Mouse (Mus musculus) embryo, embryonic 11 days (tissue): ENCODE measurements around the gene Map2k1.
"Not testable (repeated sequence)": the region's sequence is repeated elsewhere in the genome, so short reads cannot be mapped to it uniquely, and the experiment has no call there.

ENCODE experiments used
- DNase-seq: peaks from one replicate; pipeline ENCODE4 v3.0.0-alpha.2; 2015

The Map2k1 gene

GRCm38 (mm10) chr9:64253021-64253904 is at the start of gene Map2k1:
TSS of gene Map2k1 (minus strand) at chr9:64253631.
- peak; percentile 100 for DNase-seq

- DNase-seq = not testable (repeated sequence)
Measured at GRCm38 (mm10) chr9:64303086-64303485, 49.7 kb upstream of the Map2k1 start.

GRCm38 (mm10) chr9:64282404-64282987 is 29.1 kb upstream of the Map2k1 start:
- no peak for DNase-seq

GRCm38 (mm10) chr9:64281781-64282178 is 28.3 kb upstream of the Map2k1 start:
- no peak for DNase-seq

- DNase-seq = peak; percentile 99
Measured at GRCm38 (mm10) chr9:64281105-64281780, 27.8 kb upstream of the Map2k1 start, which contains the start of gene Tipin. TSS of gene Tipin (plus strand) at chr9:64281581.

GRCm38 (mm10) chr9:64278665-64279310 is 25.4 kb upstream of the Map2k1 start:
- DNase-seq = no peak

- peak; percentile 70 for DNase-seq
Measured at GRCm38 (mm10) chr9:64277706-64278105, 24.3 kb upstream of the Map2k1 start.

GRCm38 (mm10) chr9:64274919-64275318 is 21.5 kb upstream of the Map2k1 start:
- no peak for DNase-seq

- no peak for DNase-seq
Measured at GRCm38 (mm10) chr9:64274291-64274690, 20.9 kb upstream of the Map2k1 start.

GRCm38 (mm10) chr9:64273757-64274156 is 20.3 kb upstream of the Map2k1 start:
- DNase-seq = no peak

- DNase-seq = peak; percentile 48
Measured at GRCm38 (mm10) chr9:64272611-64273010, 19.2 kb upstream of the Map2k1 start.

- DNase-seq = no peak
Measured at GRCm38 (mm10) chr9:64271249-64271648, 17.8 kb upstream of the Map2k1 start.

- not testable (repeated sequence) for DNase-seq
Measured at GRCm38 (mm10) chr9:64268836-64269235, 15.4 kb upstream of the Map2k1 start.

- DNase-seq = no peak
Measured at GRCm38 (mm10) chr9:64268196-64268595, 14.8 kb upstream of the Map2k1 start.

GRCm38 (mm10) chr9:64267231-64267630 is 13.8 kb upstream of the Map2k1 start:
- DNase-seq = no peak

- no peak for DNase-seq
Measured at GRCm38 (mm10) chr9:64264813-64265212, 11.4 kb upstream of the Map2k1 start.

GRCm38 (mm10) chr9:64261023-64261422 is 7.6 kb upstream of the Map2k1 start:
- no peak for DNase-seq

- no peak for DNase-seq
Measured at GRCm38 (mm10) chr9:64259906-64260305, 6.5 kb upstream of the Map2k1 start.

- DNase-seq = no peak
Measured at GRCm38 (mm10) chr9:64256204-64256603, 2.8 kb upstream of the Map2k1 start.

- DNase-seq = no peak
Measured at GRCm38 (mm10) chr9:64255422-64255821, 2.0 kb upstream of the Map2k1 start.

- DNase-seq = peak; percentile 53
Measured at GRCm38 (mm10) chr9:64252591-64253020, 825 bp downstream of the Map2k1 start.

GRCm38 (mm10) chr9:64250111-64250730 is 3.2 kb downstream of the Map2k1 start:
- DNase-seq = no peak

GRCm38 (mm10) chr9:64249371-64249770 is 4.1 kb downstream of the Map2k1 start:
- no peak for DNase-seq
